In the genomic region with DNA sequence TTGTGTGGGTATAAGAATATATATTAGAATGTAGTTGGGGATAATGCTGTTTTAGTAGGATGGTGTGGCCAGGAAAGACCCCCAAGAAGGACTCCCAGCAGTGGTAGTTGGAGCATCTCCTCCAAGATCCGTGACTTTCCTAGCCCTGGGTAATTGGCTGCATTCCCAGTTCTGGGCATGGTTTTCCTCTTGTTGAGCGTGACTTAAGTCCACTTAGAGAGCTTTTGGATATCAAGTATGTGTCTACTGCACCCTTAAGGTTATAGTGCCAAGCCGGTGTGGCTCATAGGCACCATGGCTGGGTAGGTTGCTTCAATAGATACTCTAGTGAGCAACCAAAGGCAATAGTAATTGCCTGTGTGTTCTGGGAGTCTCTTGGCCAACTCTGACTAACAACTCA, we compare ENCODE assay signal across 12 mouse cellular contexts. TPM values are rescaled to one million over a fixed set of nuclear protein-coding genes. Genes with fewer than 3 reads are reported as not detected.
"Had no signal": no experiment of that assay in that cellular context is flagged by ENCODE, and none has a peak within 500 bp of the region (broad histone marks: within the 10 kb centered on the region; RNA-seq: fewer than 3 reads in every experiment).

No protein-coding gene starts in this region.

- H3K4me3 ChIP-seq: limb, embryonic 13.5 days; lung, embryonic 15.5 days; midbrain, embryonic 13.5 days had no signal

- H3K9me3 ChIP-seq: limb, embryonic 13.5 days; lung, embryonic 15.5 days; midbrain, embryonic 13.5 days had no signal

- H3K27me3 ChIP-seq: limb, embryonic 13.5 days; lung, embryonic 15.5 days; midbrain, embryonic 13.5 days had no signal

- ATAC-seq: intestine, embryonic 16.5 days; midbrain, embryonic 13.5 days had no signal

- DNase-seq: kidney, adult 9 months; layer of hippocampus, adult 9-11 months; layer of hippocampus, postnatal 36 days; right cerebral cortex, postnatal 14 days; thymus, postnatal 4 days had no signal

- H3K9ac ChIP-seq: limb, embryonic 13.5 days; liver, embryonic 14.5 days; lung, embryonic 15.5 days; midbrain, embryonic 13.5 days had no signal

- H3K4me2 ChIP-seq: limb, embryonic 13.5 days; lung, embryonic 15.5 days; midbrain, embryonic 13.5 days had no signal

- H3K27ac ChIP-seq: kidney, postnatal 0 days; limb, embryonic 13.5 days; liver, embryonic 14.5 days; lung, embryonic 15.5 days; midbrain, embryonic 13.5 days had no signal

- H3K4me1 ChIP-seq: midbrain, embryonic 13.5 days had no signal

RNA-seq across cellular contexts. Expression of gene P4ha3, which starts 38.4 kb away (rescaled TPM):
- total RNA-seq: liver, adult 2 months had no signal
